Mouse (Mus musculus): ENCODE measurements around the gene Ciita.

DNA sequence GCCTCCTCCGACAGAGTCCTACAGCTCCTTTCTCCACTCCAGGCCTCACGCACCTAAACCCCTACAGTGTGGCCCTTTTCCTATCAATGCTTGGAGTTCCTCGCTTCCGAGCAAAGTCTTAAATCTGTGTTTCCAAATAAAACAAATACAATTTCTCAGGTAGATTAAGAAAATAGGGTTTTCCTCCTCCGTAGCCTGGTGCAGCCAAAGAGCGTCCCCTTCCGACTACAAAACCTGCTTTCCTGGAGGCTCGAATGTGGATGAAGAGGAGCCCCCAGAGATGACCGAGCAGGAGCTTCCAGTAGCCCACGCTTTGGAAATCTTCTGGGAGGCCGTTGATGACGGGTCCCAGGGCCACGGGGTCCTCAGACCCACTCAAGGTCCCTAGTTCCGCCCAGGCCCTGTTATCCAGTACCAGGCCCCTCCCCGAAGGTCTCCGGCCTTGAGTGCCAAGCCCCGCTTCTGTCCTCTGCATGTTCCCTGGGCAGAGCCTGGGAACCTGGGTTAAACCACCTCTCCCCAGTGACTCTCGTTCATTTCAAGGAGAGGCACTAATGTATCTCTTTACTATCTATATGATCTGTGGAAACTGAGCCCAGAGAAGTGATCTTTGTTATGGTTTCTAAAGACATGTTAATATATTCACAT is 10.8 kb downstream of the Ciita start:
- TF ChIP-seq E2F4 (IDR thresholded peaks at IDR 0.05; ENCODE audit: insufficient read depth) (no peak), POLR2A (IDR thresholded peaks at IDR 0.05; ENCODE audit: insufficient read length, low read depth) (no peak), POLR2AphosphoS2 (IDR thresholded peaks at IDR 0.05; ENCODE audit: insufficient read length, low read depth) (no peak), MAX (IDR thresholded peaks at IDR 0.05; ENCODE audit: low read depth) (no peak), TCF12 (IDR thresholded peaks at IDR 0.05; ENCODE audit: insufficient read depth, poor library complexity, severe bottlenecking) (no peak), MYOG (IDR thresholded peaks at IDR 0.05; ENCODE audit: control insufficient read depth in 1 of 3, insufficient read depth in 1 of 3, insufficient read length in 2 of 3, low read depth in 2 of 3) (no peak)

Data from myocyte (in vitro differentiated cells).